Mouse (Mus musculus): ENCODE results near the gene Nectin1. TPM values are rescaled to one million over a fixed set of nuclear protein-coding genes. Genes with fewer than 3 reads are reported as not detected.

Nectin1 gene
- polyA plus RNA-seq, 1 experiment from 2014 or later: 1.7 TPM

GRCm38 (mm10) chr9:43736046-43736730, 7.6 kb upstream of the Nectin1 start:
- no peaks in the 10 kb centered on the region for H3K9me3 ChIP-seq (replicated peaks; ENCODE audit: control insufficient read depth, low read length)
- 67% methylated on average over 9 of the region's 9 CpGs for WGBS (ENCODE audit: insufficient replicate concordance)
- no peaks in the 10 kb centered on the region for H3K27me3 ChIP-seq (ENCODE audit: control insufficient read depth, insufficient read depth, low read depth, low read length)
- H3K9ac ChIP-seq (ENCODE audit: low read depth, low read length): no peak overlapping the region
- H3K4me1 ChIP-seq (ENCODE audit: control insufficient read depth, low read depth, low read length): peaks cover 2% of the 10 kb centered on the region
- H3K4me2 ChIP-seq (ENCODE audit: low read depth, low read length): no peak overlapping the region
- H3K27ac ChIP-seq (ENCODE audit: low read length): no peak overlapping the region
- no peak overlapping the region for H3K4me3 ChIP-seq (ENCODE audit: low read depth, low read length)
- no peaks in the 10 kb centered on the region for H3K36me3 ChIP-seq (ENCODE audit: control insufficient read depth, insufficient read depth)
- ATAC-seq (ENCODE audit: low read depth): no peak

GRCm38 (mm10) chr9:43737331-43737730, 6.5 kb upstream of the Nectin1 start:
- 32% methylated on average over 3 of the region's 3 CpGs for WGBS (ENCODE audit: insufficient replicate concordance)
- H3K9ac ChIP-seq (ENCODE audit: low read depth, low read length): no peak overlapping the region
- no peak overlapping the region for H3K4me3 ChIP-seq (ENCODE audit: low read depth, low read length)
- H3K36me3 ChIP-seq (ENCODE audit: control insufficient read depth, insufficient read depth): no peaks in the 10 kb centered on the region
- H3K4me1 ChIP-seq (ENCODE audit: control insufficient read depth, low read depth, low read length): peaks cover 2% of the 10 kb centered on the region
- H3K27me3 ChIP-seq (ENCODE audit: control insufficient read depth, insufficient read depth, low read depth, low read length): no peaks in the 10 kb centered on the region
- no peak for ATAC-seq (ENCODE audit: low read depth)
- H3K27ac ChIP-seq (ENCODE audit: low read length): no peak overlapping the region
- H3K4me2 ChIP-seq (ENCODE audit: low read depth, low read length): no peak overlapping the region
- H3K9me3 ChIP-seq (replicated peaks; ENCODE audit: control insufficient read depth, low read length): no peaks in the 10 kb centered on the region

GRCm38 (mm10) chr9:43737871-43738292, 5.9 kb upstream of the Nectin1 start:
- Histone ChIP-seq H3K36me3 (ENCODE audit: control insufficient read depth, insufficient read depth) (no peaks in the 10 kb centered on the region), H3K9me3 (replicated peaks; ENCODE audit: control insufficient read depth, low read length) (no peaks in the 10 kb centered on the region), H3K4me1 (ENCODE audit: control insufficient read depth, low read depth, low read length) (peaks cover 2% of the 10 kb centered on the region), H3K27me3 (ENCODE audit: control insufficient read depth, insufficient read depth, low read depth, low read length) (no peaks in the 10 kb centered on the region), H3K27ac (ENCODE audit: low read length) (no peak overlapping the region), H3K4me3 (ENCODE audit: low read depth, low read length) (no peak overlapping the region), H3K4me2 (ENCODE audit: low read depth, low read length) (no peak overlapping the region), H3K9ac (ENCODE audit: low read depth, low read length) (no peak overlapping the region)
- 6% methylated on average over 12 of the region's 12 CpGs for WGBS (ENCODE audit: insufficient replicate concordance)
- ATAC-seq (ENCODE audit: low read depth): no peak

- no peaks in the 10 kb centered on the region for H3K9me3 ChIP-seq (replicated peaks; ENCODE audit: control insufficient read depth, low read length)
- peaks cover 4% of the 10 kb centered on the region for H3K27me3 ChIP-seq (ENCODE audit: control insufficient read depth, insufficient read depth, low read depth, low read length)
- WGBS (ENCODE audit: insufficient replicate concordance): 30% methylated on average over 6 of the region's 6 CpGs
- no peak for ATAC-seq (ENCODE audit: low read depth)
- H3K27ac ChIP-seq (ENCODE audit: low read length): no peak overlapping the region
- no peaks in the 10 kb centered on the region for H3K36me3 ChIP-seq (ENCODE audit: control insufficient read depth, insufficient read depth)
- no peak overlapping the region for H3K9ac ChIP-seq (ENCODE audit: low read depth, low read length)
- H3K4me2 ChIP-seq (ENCODE audit: low read depth, low read length): no peak overlapping the region
- H3K4me1 ChIP-seq (ENCODE audit: control insufficient read depth, low read depth, low read length): peaks cover 2% of the 10 kb centered on the region
- H3K4me3 ChIP-seq (ENCODE audit: low read depth, low read length): no peak overlapping the region
These were observed 5.2 kb upstream of the Nectin1 start for GRCm38 (mm10) chr9:43738480-43739084.

GRCm38 (mm10) chr9:43741277-43741676, 2.5 kb upstream of the Nectin1 start:
- no peak overlapping the region for H3K27ac ChIP-seq (ENCODE audit: low read length)
- H3K4me2 ChIP-seq (ENCODE audit: low read depth, low read length): no peak overlapping the region
- H3K9ac ChIP-seq (ENCODE audit: low read depth, low read length): no peak overlapping the region
- no peak for ATAC-seq (ENCODE audit: low read depth)
- WGBS (ENCODE audit: insufficient replicate concordance): 12% methylated on average over 2 of the region's 2 CpGs
- no peaks in the 10 kb centered on the region for H3K9me3 ChIP-seq (replicated peaks; ENCODE audit: control insufficient read depth, low read length)
- H3K27me3 ChIP-seq (ENCODE audit: control insufficient read depth, insufficient read depth, low read depth, low read length): peaks cover 30% of the 10 kb centered on the region
- no peak overlapping the region for H3K4me3 ChIP-seq (ENCODE audit: low read depth, low read length)
- H3K4me1 ChIP-seq (ENCODE audit: control insufficient read depth, low read depth, low read length): peaks cover 2% of the 10 kb centered on the region
- no peaks in the 10 kb centered on the region for H3K36me3 ChIP-seq (ENCODE audit: control insufficient read depth, insufficient read depth)

GRCm38 (mm10) chr9:43742066-43742465, 1.7 kb upstream of the Nectin1 start:
- H3K9ac ChIP-seq (ENCODE audit: low read depth, low read length): no peak overlapping the region

GRCm38 (mm10) chr9:43742902-43743646, 710 bp upstream of the Nectin1 start:
- 3% methylated on average over 27 of the region's 27 CpGs for WGBS (ENCODE audit: insufficient replicate concordance)
- ATAC-seq (ENCODE audit: low read depth): peak; percentile 69
- Histone ChIP-seq H3K36me3 (ENCODE audit: control insufficient read depth, insufficient read depth) (no peaks in the 10 kb centered on the region), H3K27ac (ENCODE audit: low read length) (peak overlapping the region; percentile 76), H3K4me2 (ENCODE audit: low read depth, low read length) (peak overlapping the region; percentile 64), H3K9ac (ENCODE audit: low read depth, low read length) (no peak overlapping the region; the same call in 1 of the 2 replicates), H3K4me3 (ENCODE audit: low read depth, low read length) (peak overlapping the region; percentile 65), H3K9me3 (replicated peaks; ENCODE audit: control insufficient read depth, low read length) (no peaks in the 10 kb centered on the region), H3K4me1 (ENCODE audit: control insufficient read depth, low read depth, low read length) (no peaks in the 10 kb centered on the region; the same call in 1 of the 2 replicates), H3K27me3 (ENCODE audit: control insufficient read depth, insufficient read depth, low read depth, low read length) (peaks cover 34% of the 10 kb centered on the region)

More at GRCm38 (mm10) chr9:43742066-43742465, 1.7 kb upstream of the Nectin1 start:
- 57% methylated on average over 4 of the region's 4 CpGs for WGBS (ENCODE audit: insufficient replicate concordance)
- Histone ChIP-seq H3K36me3 (ENCODE audit: control insufficient read depth, insufficient read depth) (no peaks in the 10 kb centered on the region), H3K4me1 (ENCODE audit: control insufficient read depth, low read depth, low read length) (peaks cover 2% of the 10 kb centered on the region), H3K4me2 (ENCODE audit: low read depth, low read length) (no peak overlapping the region), H3K4me3 (ENCODE audit: low read depth, low read length) (no peak overlapping the region), H3K27me3 (ENCODE audit: control insufficient read depth, insufficient read depth, low read depth, low read length) (peaks cover 34% of the 10 kb centered on the region), H3K27ac (ENCODE audit: low read length) (no peak overlapping the region), H3K9me3 (replicated peaks; ENCODE audit: control insufficient read depth, low read length) (no peaks in the 10 kb centered on the region)
- ATAC-seq (ENCODE audit: low read depth): no peak

GRCm38 (mm10) chr9:43744138-43744981, 576 bp downstream of the Nectin1 start:
- Histone ChIP-seq H3K4me1 (ENCODE audit: control insufficient read depth, low read depth, low read length) (no peaks in the 10 kb centered on the region; the same call in 1 of the 2 replicates), H3K36me3 (ENCODE audit: control insufficient read depth, insufficient read depth) (no peaks in the 10 kb centered on the region), H3K27ac (ENCODE audit: low read length) (peak overlapping the region; percentile 66), H3K27me3 (ENCODE audit: control insufficient read depth, insufficient read depth, low read depth, low read length) (peaks cover 34% of the 10 kb centered on the region), H3K9ac (ENCODE audit: low read depth, low read length) (peak overlapping the region; percentile 64), H3K9me3 (replicated peaks; ENCODE audit: control insufficient read depth, low read length) (no peaks in the 10 kb centered on the region), H3K4me3 (ENCODE audit: low read depth, low read length) (peak overlapping the region; percentile 65), H3K4me2 (ENCODE audit: low read depth, low read length) (peak overlapping the region; percentile 64)
- under 1% methylated on average over 69 of the region's 77 CpGs for WGBS (ENCODE audit: insufficient replicate concordance)
- peak; percentile 20 for ATAC-seq (ENCODE audit: low read depth)
